Mouse (Mus musculus) testis, adult 2 months (tissue): ENCODE data around the gene Dnajc19. TPM values are rescaled to one million over a fixed set of nuclear protein-coding genes. Genes with fewer than 3 reads are reported as not detected.

Experiments
- H3K27ac ChIP-seq: fragments of 200-500 bp; 2 replicates; pipeline ENCODE4 v1.5.1; 2012; ENCODE audit warnings: low read depth, low read length; ENCODE audit not compliant: control insufficient read depth, insufficient read depth
- H3K27me3 ChIP-seq: fragments of 200-500 bp; 2 replicates; pipeline ENCODE4 v1.6.1; 2012; ENCODE audit warnings: mild to moderate bottlenecking, low read length, moderate library complexity; ENCODE audit not compliant: control insufficient read depth, insufficient read depth
- H3K36me3 ChIP-seq: fragments of 200-500 bp; 2 replicates; pipeline ENCODE4 v1.6.1; 2012; ENCODE audit warnings: mild to moderate bottlenecking, low read length; ENCODE audit not compliant: control insufficient read depth, insufficient read depth
- H3K4me1 ChIP-seq: fragments of 200-500 bp; 2 replicates; pipeline ENCODE4 v1.6.1; 2012; ENCODE audit warnings: low read length; ENCODE audit not compliant: control insufficient read depth, insufficient read depth
- H3K4me3 ChIP-seq: fragments of 200-500 bp; 2 replicates; pipeline ENCODE4 v1.5.1; 2012; ENCODE audit warnings: low read depth, mild to moderate bottlenecking, low read length, moderate library complexity, mixed read lengths; ENCODE audit not compliant: control insufficient read depth
- CTCF ChIP-seq: fragments of 200-500 bp; IDR thresholded peaks from 2 replicates; pipeline ENCODE4 v1.5.1; 2012; ENCODE audit warnings: low read depth, mild to moderate bottlenecking, inconsistent platforms, low read length, moderate library complexity; ENCODE audit not compliant: control insufficient read depth, insufficient read depth, insufficient replicate concordance
- POLR2A ChIP-seq: fragments of 200-500 bp; IDR thresholded peaks from 2 replicates; pipeline ENCODE4 v1.6.1; 2012; ENCODE audit warnings: low read depth, mild to moderate bottlenecking, inconsistent platforms, low read length, moderate library complexity; ENCODE audit not compliant: control insufficient read depth
- polyA plus RNA-seq: library from polyadenylated mRNA; depleted of rRNA; stranded (reverse); fragments of >200 nt; gene quantifications from 2 replicates; pipeline ENCODE4 v1.2.3, GENCODE M21; 2012

Gene Dnajc19
- polyA plus RNA-seq, 1 experiment: 63.1 TPM

DNA sequence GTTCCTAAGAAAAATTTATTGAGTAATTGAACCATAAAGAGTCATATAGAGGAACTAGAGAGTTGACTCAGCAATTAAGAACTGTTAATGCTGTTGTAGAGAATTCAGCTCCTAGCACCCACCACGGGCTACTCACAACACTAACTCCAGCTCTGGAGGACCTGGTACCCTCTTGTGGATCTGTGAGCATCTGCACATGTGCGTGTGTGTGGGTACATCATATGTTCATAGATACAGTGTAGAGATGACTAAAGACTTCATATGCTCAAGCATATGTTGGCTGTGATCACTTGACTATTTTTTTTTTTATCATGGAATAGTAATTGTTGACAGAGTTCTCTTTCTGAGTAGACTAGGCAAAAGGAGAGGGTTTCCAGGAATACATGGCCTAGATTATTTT, 18.8 kb downstream of the Dnajc19 start:
- Histone ChIP-seq H3K4me1 (no peaks in the 10 kb centered on the region), H3K36me3 (no peaks in the 10 kb centered on the region), H3K4me3 (no peak overlapping the region), H3K27ac (no peak overlapping the region), H3K27me3 (no peaks in the 10 kb centered on the region)
- TF ChIP-seq POLR2A: no peak
- no peak for TF ChIP-seq CTCF

DNA sequence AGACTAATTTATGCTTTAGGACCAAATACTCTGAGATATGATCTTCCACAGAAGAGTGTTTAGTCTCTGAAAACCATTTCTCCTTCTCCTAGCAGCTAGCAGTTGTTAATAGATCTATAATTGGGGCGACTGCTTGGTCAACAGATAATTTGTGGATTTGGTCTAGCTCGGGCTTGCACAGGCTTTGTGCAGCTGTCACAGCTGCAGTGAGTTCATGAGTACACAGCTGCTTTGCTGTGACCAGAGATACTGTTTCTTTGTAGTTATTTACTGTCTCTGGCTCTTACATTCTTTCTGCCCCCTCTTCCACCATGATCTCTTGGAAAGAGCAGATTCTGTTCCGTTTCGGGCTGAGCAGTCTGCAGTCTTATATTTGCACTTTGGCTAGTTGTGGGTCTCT, 39.1 kb downstream of the Dnajc19 start:
- Histone ChIP-seq H3K4me1 (no peaks in the 10 kb centered on the region), H3K36me3 (no peaks in the 10 kb centered on the region; the same call in 1 of the 2 replicates), H3K4me3 (no peak overlapping the region), H3K27ac (no peak overlapping the region), H3K27me3 (no peaks in the 10 kb centered on the region)
- TF ChIP-seq POLR2A (no peak), CTCF (no peak)

DNA sequence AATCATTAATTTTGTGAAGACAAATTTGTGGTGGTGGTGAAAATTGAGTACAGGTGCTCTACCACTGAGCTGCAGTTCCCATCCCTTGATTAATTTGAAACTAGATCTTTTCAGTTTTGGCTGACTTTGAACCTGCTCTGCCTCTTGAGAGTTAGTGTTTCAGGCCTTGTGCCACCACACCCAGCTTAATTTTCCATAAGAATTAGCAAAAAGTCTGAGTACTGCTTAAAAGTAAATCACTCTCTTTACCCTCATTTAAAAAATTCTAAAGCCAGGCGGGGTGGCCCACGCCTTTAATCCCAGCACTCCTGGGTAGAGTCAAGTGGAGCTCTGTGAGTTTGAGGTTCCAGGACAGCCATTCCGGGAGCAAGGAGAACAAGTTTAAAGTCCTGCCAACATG, 45.4 kb downstream of the Dnajc19 start:
- Histone ChIP-seq H3K36me3 (no peaks in the 10 kb centered on the region), H3K4me3 (no peak overlapping the region), H3K4me1 (no peaks in the 10 kb centered on the region), H3K27me3 (no peaks in the 10 kb centered on the region), H3K27ac (no peak overlapping the region)
- TF ChIP-seq CTCF: no peak
- TF ChIP-seq POLR2A: no peak

DNA sequence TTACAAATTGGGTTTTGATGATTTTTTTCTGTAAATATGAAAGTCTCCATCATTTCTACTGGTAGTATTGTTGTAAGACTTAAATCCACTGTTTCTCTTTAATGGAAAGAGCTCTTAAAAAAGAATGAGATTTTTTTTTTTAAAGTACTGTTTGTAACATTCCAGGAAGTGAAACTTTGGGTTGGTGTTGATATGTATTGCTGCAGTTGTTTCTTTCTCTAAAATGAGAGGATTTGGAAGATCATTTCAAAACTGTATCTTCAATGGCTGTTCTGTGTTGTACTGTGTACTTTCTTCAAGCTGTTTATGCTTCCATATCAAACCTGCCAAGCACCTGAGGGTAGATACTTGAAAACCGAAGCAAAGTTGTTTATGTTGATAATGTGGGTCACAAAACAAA, 46.3 kb downstream of the Dnajc19 start:
- Histone ChIP-seq H3K27me3 (no peaks in the 10 kb centered on the region), H3K4me3 (no peak overlapping the region), H3K4me1 (no peaks in the 10 kb centered on the region), H3K36me3 (no peaks in the 10 kb centered on the region), H3K27ac (no peak overlapping the region)
- TF ChIP-seq CTCF (no peak), POLR2A (no peak)

DNA sequence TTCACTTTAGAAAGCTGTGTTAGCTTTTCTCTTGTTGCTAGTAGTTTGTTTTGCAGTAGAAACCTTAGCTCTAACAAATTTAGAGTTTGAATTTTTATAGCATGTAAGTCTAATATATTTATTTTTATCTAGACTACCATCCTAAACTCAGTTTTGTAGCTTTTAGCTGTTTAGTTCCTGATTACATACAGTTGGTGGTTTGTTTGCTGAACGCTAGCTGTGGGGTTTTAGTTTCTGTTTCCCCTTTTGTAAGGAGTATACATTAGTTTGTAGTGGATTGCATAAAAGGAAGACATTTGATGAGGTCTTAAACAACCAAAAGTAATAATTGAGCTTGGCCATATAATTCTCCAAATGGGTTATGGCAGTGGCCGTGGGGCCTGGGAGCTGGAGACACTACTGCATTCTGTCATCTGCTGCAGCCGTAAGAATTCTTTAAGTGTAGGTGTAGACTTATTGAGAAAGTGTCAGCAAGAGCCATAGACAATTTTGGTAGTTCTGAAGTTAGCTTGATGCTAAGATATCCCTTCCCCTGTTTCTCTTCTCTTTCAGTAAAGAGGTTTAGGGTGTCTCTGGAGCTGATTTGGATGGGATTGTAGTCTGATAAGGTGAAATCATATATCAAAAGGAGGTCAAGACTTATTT, 47.3 kb downstream of the Dnajc19 start:
- H3K4me3 ChIP-seq: no peak overlapping the region
- H3K27me3 ChIP-seq: no peaks in the 10 kb centered on the region
- TF ChIP-seq CTCF (no peak), POLR2A (no peak)
- no peak overlapping the region for H3K27ac ChIP-seq
- no peaks in the 10 kb centered on the region for H3K4me1 ChIP-seq
- no peaks in the 10 kb centered on the region for H3K36me3 ChIP-seq

DNA sequence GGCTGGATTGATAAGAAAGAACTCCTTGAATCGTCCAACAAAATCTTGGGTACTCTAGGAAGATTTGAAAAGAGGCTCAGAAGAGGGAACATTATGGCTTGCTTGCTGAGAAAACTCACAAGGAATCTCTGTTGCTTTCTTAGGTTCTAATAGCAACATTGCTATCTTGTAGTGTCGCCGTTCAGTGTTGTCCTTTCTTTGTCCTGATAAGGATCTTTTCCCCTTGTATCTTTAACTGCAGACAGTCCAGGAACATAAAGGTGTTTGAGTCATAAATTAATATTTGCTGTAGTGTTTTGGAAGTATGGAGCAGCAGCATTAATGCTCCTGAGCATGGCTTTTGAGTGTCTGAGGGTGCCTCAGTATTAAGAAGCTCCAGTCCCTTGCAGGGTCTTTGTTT, 50.5 kb downstream of the Dnajc19 start:
- Histone ChIP-seq H3K27ac (no peak overlapping the region), H3K36me3 (no peaks in the 10 kb centered on the region), H3K27me3 (no peaks in the 10 kb centered on the region), H3K4me3 (no peak overlapping the region), H3K4me1 (no peaks in the 10 kb centered on the region)
- TF ChIP-seq POLR2A (no peak), CTCF (no peak)

DNA sequence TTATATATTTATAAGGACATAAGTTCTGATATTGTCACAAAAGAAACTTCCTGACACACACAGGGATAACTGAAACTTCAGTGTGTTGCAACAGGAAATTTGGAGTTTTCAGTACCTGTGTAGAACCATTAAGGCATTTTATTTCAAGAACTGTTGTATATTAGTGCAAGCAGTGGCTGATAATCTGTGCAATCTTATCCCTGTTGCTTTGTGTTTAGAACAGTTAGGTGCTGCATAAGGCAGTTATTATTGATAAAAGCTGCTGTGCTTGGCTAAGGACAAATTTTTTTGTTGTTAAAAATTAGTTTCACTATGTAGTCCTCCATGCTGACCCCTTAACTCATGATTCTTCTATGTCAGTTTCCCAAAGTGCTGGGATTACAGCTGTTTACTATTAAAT, 52.2 kb downstream of the Dnajc19 start:
- no peak overlapping the region for H3K4me3 ChIP-seq

More for the DNA sequence above, 52.2 kb downstream of the Dnajc19 start:
- Histone ChIP-seq H3K36me3 (no peaks in the 10 kb centered on the region), H3K4me1 (no peaks in the 10 kb centered on the region), H3K27ac (no peak overlapping the region), H3K27me3 (no peaks in the 10 kb centered on the region)
- TF ChIP-seq POLR2A (no peak), CTCF (no peak)
